Mouse (Mus musculus) midbrain, postnatal 0 days (tissue): ENCODE results near the gene Gnb2. TPM values are rescaled to one million over a fixed set of nuclear protein-coding genes. Genes with fewer than 3 reads are reported as not detected.

Experiments used
- ATAC-seq: fragments of 200-750 bp; cut with Nextera tagmentation; 2 replicates; pipeline ENCODE4 v1.8.0; 2017; ENCODE audit warnings: moderate number of reproducible peaks, mild to moderate bottlenecking, moderate TSS enrichment, moderate library complexity; ENCODE audit not compliant: low FRiP score
- DNase-seq: peaks from one replicate; pipeline ENCODE4 v3.0.0-alpha.2; 2015; ENCODE audit warnings: low spot score
- H3K27ac ChIP-seq: fragments of 300-500 bp; sonication (generic); 2 replicates; pipeline ENCODE4 v1.5.1; 2014; ENCODE audit warnings: low read depth, mild to moderate bottlenecking, low read length, mixed read lengths
- H3K27me3 ChIP-seq: fragments of 300-500 bp; sonication (generic); 2 replicates; pipeline ENCODE4 v1.6.1; 2014; ENCODE audit warnings: low read length, control low read depth, mixed read lengths; ENCODE audit not compliant: insufficient read depth
- H3K36me3 ChIP-seq: fragments of 300-500 bp; sonication (generic); 2 replicates; pipeline ENCODE4 v1.6.1; 2014; ENCODE audit warnings: low read length, control low read depth, mixed read lengths; ENCODE audit not compliant: insufficient read depth
- H3K4me1 ChIP-seq: fragments of 300-500 bp; sonication (generic); 2 replicates; pipeline ENCODE4 v1.6.1; 2014; ENCODE audit warnings: mild to moderate bottlenecking, control low read depth, antibody characterized with exemption, low read length, mixed read lengths; ENCODE audit not compliant: insufficient read depth
- H3K4me2 ChIP-seq: fragments of 300-500 bp; sonication (generic); 2 replicates; pipeline ENCODE4 v1.6.1; 2014; ENCODE audit warnings: low read depth, mild to moderate bottlenecking, low read length, mixed read lengths; ENCODE audit not compliant: poor library complexity, severe bottlenecking
- H3K4me3 ChIP-seq: fragments of 300-500 bp; sonication (generic); 2 replicates; pipeline ENCODE4 v1.5.1; 2014; ENCODE audit warnings: low read depth, mild to moderate bottlenecking, low read length, moderate library complexity
- H3K9ac ChIP-seq: fragments of 300-500 bp; sonication (generic); replicated peaks from 2 replicates; pipeline ENCODE4 v1.6.1; 2014; ENCODE audit warnings: mild to moderate bottlenecking, low read length, moderate library complexity, mixed read lengths; ENCODE audit not compliant: poor library complexity, severe bottlenecking
- H3K9me3 ChIP-seq: fragments of 300-500 bp; sonication (generic); 2 replicates; pipeline ENCODE4 v1.6.1; 2016; ENCODE audit warnings: low read length, control low read depth
- CTCF ChIP-seq: IDR thresholded peaks from 2 replicates; pipeline ENCODE4 v1.5.1; 2016; ENCODE audit warnings: antibody characterized with exemption, mild to moderate bottlenecking
- WGBS: fragments of 180-500 bp; shearing (Covaris S2); extraction: QIAGEN DNeasy Blood & Tissue Kit; methylation state at CpG from one replicate; pipeline ENCODE4 v1.1.7; 2014; 5-methylcytosine and 5-hydroxymethylcytosine counted together
- microRNA-seq: library from miRNA; unstranded; fragments of <30 nt; microRNA quantifications from one replicate; pipeline ENCODE4, GENCODE M21; 2016; ENCODE audit warnings: borderline number of aligned reads
- polyA plus RNA-seq: library from polyadenylated mRNA; unstranded; fragments of >200 nt; fragmentation: Nextera tagmentation; extraction: Ambion mirVana; gene quantifications from 2 replicates; pipeline ENCODE4 v1.2.1, GENCODE M21; 2015
- total RNA-seq: library from RNA; depleted of rRNA; stranded (reverse); fragments of >200 nt; gene quantifications from 2 replicates; pipeline ENCODE4 v1.2.3, GENCODE M21; 2014; rRNA removed

The Gnb2 gene
- total and polyA plus RNA-seq, 2 experiments from 2014 or later = 590 to 1,456 TPM

DNA sequence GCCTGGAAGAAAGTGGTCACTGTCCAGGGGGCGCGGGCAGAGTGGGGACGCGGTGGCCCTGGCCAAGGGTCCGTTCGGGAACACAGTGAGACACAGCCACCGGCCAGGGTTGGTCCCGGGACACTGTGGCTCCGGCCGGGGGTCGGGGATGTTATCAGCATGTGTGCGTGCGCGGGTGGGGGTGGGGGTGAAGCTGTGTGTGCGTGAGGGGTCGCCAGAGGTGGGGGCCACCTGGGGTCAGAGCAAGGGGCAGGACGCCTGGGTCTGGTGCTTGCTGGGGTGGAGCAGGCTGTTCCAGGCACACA is 47.5 kb downstream of the Gnb2 start:
- Histone ChIP-seq H3K9me3 (no peaks in the 10 kb centered on the region), H3K27me3 (peaks cover 15% of the 10 kb centered on the region; the same call in 1 of the 2 replicates), H3K4me2 (peak overlapping the region; percentile 37), H3K4me1 (no peaks in the 10 kb centered on the region), H3K9ac (no peak overlapping the region; the same call in 1 of the 2 replicates), H3K27ac (no peak overlapping the region), H3K4me3 (peak overlapping the region; percentile 6; the same call in 1 of the 2 replicates), H3K36me3 (no peaks in the 10 kb centered on the region)
- no peak for TF ChIP-seq CTCF
- WGBS = 3% methylated on average over 12 of the region's 17 CpGs
- ATAC-seq = no peak
- DNase-seq = no peak

DNA sequence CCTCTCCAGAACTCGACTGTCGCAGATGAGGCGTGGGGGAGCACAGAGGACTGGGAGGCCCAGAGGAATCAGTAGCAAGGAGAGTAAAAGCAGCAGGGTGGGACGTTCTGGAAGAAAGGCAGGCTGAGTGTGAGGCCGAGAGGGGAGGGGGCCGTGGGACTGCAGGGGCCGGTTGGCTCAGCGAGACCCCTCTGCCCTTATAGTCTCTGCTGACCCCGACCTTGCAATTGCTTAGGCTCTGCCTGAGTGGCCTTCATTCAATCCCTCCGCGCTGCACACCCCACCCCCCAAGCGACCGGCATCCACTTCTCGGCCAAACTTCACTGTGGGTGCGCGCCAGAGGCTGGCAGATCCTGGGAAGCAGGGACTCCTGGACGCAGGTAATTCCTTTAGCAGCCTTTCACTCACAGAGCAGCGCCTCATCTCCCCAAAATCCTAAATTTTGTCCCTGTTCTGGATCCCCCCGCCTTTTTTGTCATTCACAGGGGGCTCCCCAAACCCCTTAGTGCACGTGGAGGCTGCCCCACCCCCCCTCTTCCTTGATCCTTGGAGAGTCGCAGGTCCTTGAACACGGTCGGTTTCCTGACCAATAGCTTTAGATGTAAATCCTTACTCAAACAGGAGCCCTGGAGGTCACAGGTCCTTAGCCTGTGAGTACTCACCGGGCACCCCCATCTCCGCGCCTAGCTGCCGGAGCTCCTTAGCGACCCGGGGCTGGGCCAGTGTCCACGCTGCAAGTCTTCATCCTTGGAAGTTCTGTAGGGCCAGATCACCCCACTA is 48.0 kb downstream of the Gnb2 start:
- peaks cover 15% of the 10 kb centered on the region; the same call in 1 of the 2 replicates for H3K27me3 ChIP-seq
- H3K9ac ChIP-seq = no peak overlapping the region; the same call in 1 of the 2 replicates
- 4% methylated on average over 28 of the region's 30 CpGs for WGBS

DNA sequence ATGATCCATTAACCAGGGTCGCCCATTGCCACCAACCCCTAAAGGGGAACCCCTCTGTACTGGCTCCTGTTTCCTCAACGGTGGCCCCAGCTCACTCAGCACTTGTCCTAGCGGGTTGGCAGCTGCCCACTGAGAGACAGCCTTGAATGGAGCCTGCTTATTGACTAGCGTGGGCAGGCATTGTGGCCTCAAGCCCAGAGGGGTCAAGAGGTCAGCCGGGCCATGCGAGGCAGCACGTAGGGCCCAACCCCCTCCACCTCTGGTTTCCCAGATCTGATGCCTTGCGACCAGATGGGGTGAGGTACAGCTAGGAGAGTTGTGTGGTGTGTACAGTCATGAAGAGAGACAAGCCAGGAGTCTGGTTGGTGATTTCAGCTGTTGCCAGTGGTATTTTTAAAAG is 51.4 kb downstream of the Gnb2 start:
- DNase-seq = no peak
- no peaks in the 10 kb centered on the region for H3K9me3 ChIP-seq
- no peaks in the 10 kb centered on the region for H3K4me1 ChIP-seq
- no peak for TF ChIP-seq CTCF
- H3K27me3 ChIP-seq = peaks cover 15% of the 10 kb centered on the region; the same call in 1 of the 2 replicates
- H3K4me2 ChIP-seq = no peak overlapping the region
- H3K9ac ChIP-seq = no peak overlapping the region
- H3K27ac ChIP-seq = no peak overlapping the region
- no peaks in the 10 kb centered on the region for H3K36me3 ChIP-seq
- ATAC-seq = no peak
- 19% methylated on average over 8 of the region's 8 CpGs for WGBS
- H3K4me3 ChIP-seq = no peak overlapping the region

More for the DNA sequence above, 48.0 kb downstream of the Gnb2 start:
- no peak for ATAC-seq
- no peaks in the 10 kb centered on the region for H3K4me1 ChIP-seq
- no peaks in the 10 kb centered on the region for H3K36me3 ChIP-seq
- H3K9me3 ChIP-seq = no peaks in the 10 kb centered on the region
- peak overlapping the region; percentile 37 for H3K4me2 ChIP-seq
- no peak for TF ChIP-seq CTCF
- no peak overlapping the region for H3K27ac ChIP-seq
- H3K4me3 ChIP-seq = peak overlapping the region; percentile 6; the same call in 1 of the 2 replicates
- no peak for DNase-seq

DNA sequence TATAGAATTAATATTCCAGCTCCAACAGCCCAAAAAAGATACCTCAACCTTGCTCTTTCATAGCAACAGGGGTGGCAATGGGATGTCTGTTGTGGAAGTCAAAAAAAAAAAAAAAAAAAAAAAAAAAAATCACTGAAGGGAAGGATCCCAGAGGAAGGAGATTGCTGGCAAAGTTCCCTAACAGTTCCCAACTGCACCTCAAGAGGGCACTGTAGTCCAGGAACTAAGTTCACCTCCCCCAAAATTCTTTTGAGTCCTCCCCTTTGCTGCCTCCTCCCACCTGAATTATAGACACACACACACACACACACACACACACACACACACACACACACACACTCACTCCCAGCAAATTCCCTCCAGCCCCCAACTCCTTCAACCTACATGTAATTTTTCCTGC is 52.2 kb downstream of the Gnb2 start:
- Histone ChIP-seq H3K4me3 (no peak overlapping the region), H3K4me1 (no peaks in the 10 kb centered on the region), H3K27me3 (peaks cover 10% of the 10 kb centered on the region; the same call in 1 of the 2 replicates), H3K27ac (no peak overlapping the region), H3K9me3 (no peaks in the 10 kb centered on the region), H3K9ac (no peak overlapping the region), H3K36me3 (no peaks in the 10 kb centered on the region), H3K4me2 (no peak overlapping the region)
- DNase-seq = peak; percentile 92
- ATAC-seq = no peak
- TF ChIP-seq CTCF = peak; percentile 78

Small RNAs within 50 kb of the gene (microRNA-seq; reads per million reads assigned to microRNA genes)
- not detected for gene Mir6418

Other genes with a start within 250 kb of the Gnb2 start
- 168 and 174 TPM in 2 replicates for gene Ache, start 246.0 kb downstream of the Gnb2 start, total RNA-seq
- 132 and 148 TPM in 2 replicates for gene Ache, start 246.0 kb downstream of the Gnb2 start, polyA plus RNA-seq
- gene Ufsp1, start 238.9 kb downstream of the Gnb2 start, total RNA-seq = 24.5 and 29.3 TPM in 2 replicates
- 35.0 and 41.2 TPM in 2 replicates for gene Ufsp1, start 238.9 kb downstream of the Gnb2 start, polyA plus RNA-seq
- gene Srrt, start 225.8 kb downstream of the Gnb2 start, total RNA-seq = 112 and 114 TPM in 2 replicates
- gene Srrt, start 225.8 kb downstream of the Gnb2 start, polyA plus RNA-seq = 53.4 and 56.4 TPM in 2 replicates
- 11.6 and 17.5 TPM in 2 replicates for gene Trip6, start 219.1 kb downstream of the Gnb2 start, total RNA-seq
- 10.3 and 10.9 TPM in 2 replicates for gene Trip6, start 219.1 kb downstream of the Gnb2 start, polyA plus RNA-seq
- 28.9 and 30.4 TPM in 2 replicates for gene Slc12a9, start 199.9 kb downstream of the Gnb2 start, total RNA-seq
- 27.0 and 27.8 TPM in 2 replicates for gene Slc12a9, start 199.9 kb downstream of the Gnb2 start, polyA plus RNA-seq
- gene Ephb4, start 183.4 kb downstream of the Gnb2 start, total RNA-seq = 14.0 and 16.0 TPM in 2 replicates
- 4.7 and 4.9 TPM in 2 replicates for gene Ephb4, start 183.4 kb downstream of the Gnb2 start, polyA plus RNA-seq
- gene Zan, start 56.4 kb downstream of the Gnb2 start, total RNA-seq = 0.85 and 0.99 TPM in 2 replicates
- 0.31 and 0.49 TPM in 2 replicates for gene Zan, start 56.4 kb downstream of the Gnb2 start, polyA plus RNA-seq
- gene Pop7, start 31.0 kb downstream of the Gnb2 start, total RNA-seq = 73.2 and 95.3 TPM in 2 replicates
- gene Pop7, start 31.0 kb downstream of the Gnb2 start, polyA plus RNA-seq = 91.5 and 95.6 TPM in 2 replicates
- 23.6 and 30.8 TPM in 2 replicates for gene Gigyf1, start 15.0 kb downstream of the Gnb2 start, total RNA-seq
- gene Gigyf1, start 15.0 kb downstream of the Gnb2 start, polyA plus RNA-seq = 16.3 and 17.8 TPM in 2 replicates
- gene Epo, start 268 bp downstream of the Gnb2 start, total RNA-seq = not detected in 2 replicates
- gene Epo, start 268 bp downstream of the Gnb2 start, polyA plus RNA-seq = not detected in 2 replicates
- 248 and 270 TPM in 2 replicates for gene Actl6b, start 20.0 kb upstream of the Gnb2 start, total RNA-seq
- 264 and 287 TPM in 2 replicates for gene Actl6b, start 20.0 kb upstream of the Gnb2 start, polyA plus RNA-seq
- 22.3 and 29.6 TPM in 2 replicates for gene Tfr2, start 36.3 kb upstream of the Gnb2 start, total RNA-seq
- gene Tfr2, start 36.3 kb upstream of the Gnb2 start, polyA plus RNA-seq = 21.7 and 22.7 TPM in 2 replicates
- 17.7 and 18.5 TPM in 2 replicates for gene Mospd3, start 67.5 kb upstream of the Gnb2 start, total RNA-seq
- 70.5 and 71.3 TPM in 2 replicates for gene Mospd3, start 67.5 kb upstream of the Gnb2 start, polyA plus RNA-seq
- gene Pcolce, start 80.3 kb upstream of the Gnb2 start, total RNA-seq = 18.6 and 19.4 TPM in 2 replicates
- 16.7 and 19.6 TPM in 2 replicates for gene Pcolce, start 80.3 kb upstream of the Gnb2 start, polyA plus RNA-seq
- gene Fbxo24, start 95.5 kb upstream of the Gnb2 start, total RNA-seq = 0.28 TPM in 1 of 2 replicates, not detected in the other
- 0.09 and 0.10 TPM in 2 replicates for gene Fbxo24, start 95.5 kb upstream of the Gnb2 start, polyA plus RNA-seq
- 13.1 and 14.5 TPM in 2 replicates for gene Lrch4, start 95.6 kb upstream of the Gnb2 start, total RNA-seq
- 13.1 and 15.9 TPM in 2 replicates for gene Lrch4, start 95.6 kb upstream of the Gnb2 start, polyA plus RNA-seq
- 0.99 and 4.1 TPM in 2 replicates for gene Gm20605, start 95.7 kb upstream of the Gnb2 start, total RNA-seq
- gene Gm20605, start 95.7 kb upstream of the Gnb2 start, polyA plus RNA-seq = 4.4 and 6.5 TPM in 2 replicates
- 3.3 and 4.9 TPM in 2 replicates for gene Sap25, start 107.8 kb upstream of the Gnb2 start, total RNA-seq
- gene Sap25, start 107.8 kb upstream of the Gnb2 start, polyA plus RNA-seq = 3.2 TPM in 2 replicates
- gene Irs3, start 112.2 kb upstream of the Gnb2 start, total RNA-seq = 1.2 TPM in 1 of 2 replicates, not detected in the other
- 0.27 and 0.37 TPM in 2 replicates for gene Irs3, start 112.2 kb upstream of the Gnb2 start, polyA plus RNA-seq
- 20.4 and 28.1 TPM in 2 replicates for gene Agfg2, start 151.2 kb upstream of the Gnb2 start, total RNA-seq
- gene Agfg2, start 151.2 kb upstream of the Gnb2 start, polyA plus RNA-seq = 15.5 and 16.9 TPM in 2 replicates
- 230 and 261 TPM in 2 replicates for gene Nyap1, start 208.1 kb upstream of the Gnb2 start, total RNA-seq
- gene Nyap1, start 208.1 kb upstream of the Gnb2 start, polyA plus RNA-seq = 47.0 and 50.1 TPM in 2 replicates
- gene Tsc22d4, start 212.2 kb upstream of the Gnb2 start, total RNA-seq = 188 and 320 TPM in 2 replicates
- 157 and 179 TPM in 2 replicates for gene Tsc22d4, start 212.2 kb upstream of the Gnb2 start, polyA plus RNA-seq
- 32.5 and 42.1 TPM in 2 replicates for gene Ppp1r35, start 245.3 kb upstream of the Gnb2 start, total RNA-seq
- gene Ppp1r35, start 245.3 kb upstream of the Gnb2 start, polyA plus RNA-seq = 38.8 and 47.8 TPM in 2 replicates